Mouse (Mus musculus) frontal cortex, adult 2 months (tissue): Measurements from ENCODE around the gene Bcl6b. TPM values are rescaled to one million over a fixed set of nuclear protein-coding genes. Genes with fewer than 3 reads are reported as not detected.

Experiments used
- DNase-seq, 2 experiments: peaks; one replicate each; pipeline ENCODE4 v3.0.0; 2022; ENCODE audit warnings: low spot score in 1 of 2; ENCODE audit errors: extremely low spot score in 1 of 2
- polyA plus RNA-seq: library from polyadenylated mRNA; depleted of rRNA; stranded (reverse); fragments of >200 nt; gene quantifications from 2 replicates; pipeline ENCODE4 v1.2.3, GENCODE M21; 2012

Gene Bcl6b
- polyA plus RNA-seq, 1 experiment, result 1.5 TPM

- no peak for DNase-seq
Observed at GRCm38 (mm10) chr11:70214191-70214855, 15.3 kb downstream of the Bcl6b start.

- no peak for DNase-seq
Observed at GRCm38 (mm10) chr11:70213736-70214135, 15.9 kb downstream of the Bcl6b start.

GRCm38 (mm10) chr11:70212896-70213295 is 16.7 kb downstream of the Bcl6b start:
- DNase-seq, result peak in 1 of 2 experiments; percentile 84

GRCm38 (mm10) chr11:70212423-70212822 is 17.2 kb downstream of the Bcl6b start, which contains the start of gene Slc16a11:
Slc16a11 (plus strand) TSS chr11:70212752.
- no peak for DNase-seq

- DNase-seq, result no peak
Observed at GRCm38 (mm10) chr11:70211972-70212371, 17.6 kb downstream of the Bcl6b start.

- no peak for DNase-seq
Observed at GRCm38 (mm10) chr11:70210681-70211080, 18.9 kb downstream of the Bcl6b start.

GRCm38 (mm10) chr11:70208778-70209388 is 20.7 kb downstream of the Bcl6b start:
- no peak for DNase-seq

- DNase-seq, result no peak
Observed at GRCm38 (mm10) chr11:70207283-70207682, 22.3 kb downstream of the Bcl6b start.

GRCm38 (mm10) chr11:70206801-70207200 is 22.8 kb downstream of the Bcl6b start:
- DNase-seq, result no peak

- peak in 1 of 2 experiments; percentile 88 for DNase-seq
Observed at GRCm38 (mm10) chr11:70201691-70202090, 27.9 kb downstream of the Bcl6b start.

GRCm38 (mm10) chr11:70200036-70200608 is 29.5 kb downstream of the Bcl6b start:
- no peak for DNase-seq

GRCm38 (mm10) chr11:70199107-70199506 is 30.5 kb downstream of the Bcl6b start:
- no peak for DNase-seq

- DNase-seq, result no peak
Observed at GRCm38 (mm10) chr11:70198332-70198731, 31.3 kb downstream of the Bcl6b start.

- DNase-seq, result no peak
Observed at GRCm38 (mm10) chr11:70193354-70194285, 36.0 kb downstream of the Bcl6b start.

GRCm38 (mm10) chr11:70192157-70192556 is 37.4 kb downstream of the Bcl6b start:
- no peak for DNase-seq

- DNase-seq, result no peak
Observed at GRCm38 (mm10) chr11:70191188-70191587, 38.4 kb downstream of the Bcl6b start.

GRCm38 (mm10) chr11:70189319-70190134 is 40.1 kb downstream of the Bcl6b start:
- peak in 1 of 2 experiments; percentile 10 for DNase-seq

GRCm38 (mm10) chr11:70185120-70185519 is 44.5 kb downstream of the Bcl6b start:
- DNase-seq, result no peak

GRCm38 (mm10) chr11:70180496-70180895 is 49.1 kb downstream of the Bcl6b start:
- DNase-seq, result no peak

- DNase-seq, result peak in 1 of 2 experiments; percentile 51
Observed at GRCm38 (mm10) chr11:70179401-70179800, 50.2 kb downstream of the Bcl6b start.
